Mouse (Mus musculus) MEL-GATA-1-ER (cell line): Measurements from ENCODE around the gene Adgre5.

Experiments
- DNase-seq: peaks from one replicate; pipeline ENCODE4 v3.0.0-alpha.2; 2012; ENCODE audit warnings: low read depth; ENCODE audit errors: extremely low read depth

The Adgre5 gene

DNA sequence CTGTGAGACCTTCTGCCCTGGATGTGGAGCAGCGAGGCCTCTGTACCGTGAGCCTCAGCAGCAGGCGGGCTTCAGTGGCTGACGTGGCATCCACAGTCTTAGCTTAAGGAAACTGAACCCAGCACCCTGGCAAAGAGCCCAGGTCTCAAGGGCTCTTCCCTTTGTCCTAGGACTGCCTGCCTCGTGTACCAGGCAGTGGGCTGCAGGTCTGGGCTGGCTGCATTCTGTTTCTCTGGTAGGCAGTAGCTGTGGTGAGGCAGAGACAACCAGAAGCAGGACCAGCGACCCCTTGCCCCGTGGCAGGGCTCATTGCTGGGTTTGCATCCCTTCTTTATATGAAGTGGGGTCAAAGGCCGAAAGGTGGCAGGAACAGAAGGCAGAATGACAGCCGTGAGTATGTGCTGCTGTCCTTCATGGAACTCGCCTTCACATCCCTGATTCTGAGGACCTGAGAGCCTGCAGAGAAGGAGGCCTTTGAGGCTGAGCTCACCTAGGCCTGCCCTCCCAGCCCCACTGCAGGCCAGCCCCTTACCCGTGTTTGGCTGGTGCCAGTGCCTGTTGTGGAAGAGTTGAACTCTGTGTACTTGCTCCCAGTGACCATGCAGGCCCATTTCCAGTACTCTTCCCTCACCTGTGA lies 17.6 kb downstream of the Adgre5 start:
- no peak for DNase-seq

DNA sequence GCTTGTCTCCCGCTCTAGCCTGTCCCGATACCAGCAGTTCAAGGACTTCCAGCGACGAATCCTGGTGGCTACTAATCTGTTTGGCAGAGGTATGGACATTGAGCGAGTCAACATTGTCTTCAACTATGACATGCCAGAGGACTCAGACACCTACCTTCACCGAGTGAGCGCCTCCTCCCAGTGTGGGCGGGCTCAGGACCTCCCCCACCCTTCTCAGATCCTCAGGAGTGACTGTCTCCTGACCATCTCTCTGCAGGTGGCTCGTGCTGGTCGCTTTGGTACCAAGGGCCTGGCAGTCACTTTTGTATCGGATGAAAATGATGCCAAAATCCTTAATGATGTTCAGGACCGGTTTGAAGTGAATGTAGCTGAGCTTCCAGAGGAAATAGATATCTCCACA lies 18.5 kb downstream of the Adgre5 start:
- no peak for DNase-seq

DNA sequence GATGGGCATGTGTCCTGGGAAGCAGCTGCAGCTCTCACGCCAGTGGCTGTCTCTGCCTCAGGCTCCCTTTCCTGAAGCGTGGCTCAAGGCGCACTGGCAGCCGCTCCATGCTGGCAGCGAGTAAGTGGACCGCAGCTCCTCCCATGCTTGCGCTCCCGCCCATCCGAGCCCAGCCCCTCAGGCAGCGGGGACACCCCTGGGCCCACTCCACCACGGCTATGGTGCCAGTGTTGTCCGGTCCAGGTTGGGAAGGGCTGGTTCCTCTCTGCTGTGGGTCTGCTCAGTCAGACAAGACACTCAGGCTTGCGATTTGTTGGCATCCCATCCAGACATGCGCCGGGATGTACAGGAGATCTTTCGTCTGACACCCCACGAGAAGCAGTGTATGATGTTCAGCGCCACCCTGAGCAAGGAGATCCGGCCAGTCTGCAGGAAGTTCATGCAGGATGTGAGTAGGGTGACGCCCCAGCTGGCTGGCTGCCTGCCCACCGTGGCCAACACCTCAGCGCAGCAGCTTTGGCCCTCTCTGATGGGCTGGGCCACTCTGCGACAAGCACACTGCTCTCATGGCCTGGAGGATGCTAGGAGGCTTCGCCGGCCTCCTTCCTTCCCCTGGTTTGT lies 19.6 kb downstream of the Adgre5 start:
- no peak for DNase-seq

DNA sequence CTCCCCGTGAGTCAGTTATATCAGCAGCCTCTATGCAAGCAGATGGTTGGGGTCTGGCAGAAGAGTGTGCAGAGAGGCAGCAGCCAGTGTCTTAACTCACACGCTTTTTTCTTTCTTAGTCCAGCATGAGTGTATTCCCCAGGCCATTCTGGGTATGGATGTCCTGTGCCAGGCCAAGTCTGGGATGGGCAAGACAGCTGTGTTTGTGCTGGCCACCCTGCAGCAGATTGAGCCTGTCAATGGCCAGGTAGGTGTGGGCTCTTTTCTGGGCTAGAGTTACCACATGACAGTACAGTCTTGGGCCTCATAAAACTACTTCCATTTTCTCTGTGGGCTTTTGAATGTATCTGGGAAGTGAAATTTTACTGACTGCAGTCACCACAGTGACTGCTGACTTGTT lies 21.4 kb downstream of the Adgre5 start:
- DNase-seq = no peak

DNA sequence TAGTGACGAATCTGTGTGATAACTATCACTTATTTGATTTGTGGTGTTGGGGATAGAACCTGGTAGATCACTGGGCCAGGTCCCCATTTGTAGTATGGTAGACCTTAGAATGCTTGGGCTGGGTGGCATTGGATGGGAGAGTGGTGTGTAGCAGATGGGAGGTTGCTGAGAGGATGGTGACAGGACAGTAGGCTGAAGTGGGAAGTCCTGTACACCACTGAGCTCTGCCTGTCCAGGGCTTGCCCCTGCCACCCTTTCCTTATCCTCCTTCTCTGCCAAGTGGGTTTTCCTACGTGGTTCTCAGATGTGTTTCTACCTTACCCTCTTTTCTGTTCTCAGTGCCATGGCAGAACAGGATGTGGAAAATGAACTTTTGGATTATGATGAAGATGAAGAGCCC lies 22.1 kb downstream of the Adgre5 start:
- DNase-seq = no peak

DNA sequence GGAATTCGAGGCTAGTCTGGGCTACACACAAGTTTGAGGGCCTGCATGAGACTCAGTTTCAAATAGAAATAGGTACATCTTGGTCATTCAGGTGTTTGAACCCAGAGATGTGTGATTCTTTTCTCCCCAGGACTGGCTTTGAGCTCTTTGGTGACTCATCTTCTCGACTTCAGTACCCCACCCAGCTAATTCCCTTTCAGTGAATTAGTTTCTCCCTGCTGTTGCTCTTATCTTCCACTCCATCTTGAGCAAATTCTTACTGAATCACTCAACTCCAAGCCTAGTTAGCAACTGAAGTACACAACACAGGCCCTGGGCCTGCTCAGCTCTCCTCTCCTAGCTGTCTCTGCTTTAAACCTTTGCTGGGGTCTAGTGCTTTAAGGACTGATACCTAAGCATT lies 24.6 kb downstream of the Adgre5 start:
- DNase-seq = no peak

DNA sequence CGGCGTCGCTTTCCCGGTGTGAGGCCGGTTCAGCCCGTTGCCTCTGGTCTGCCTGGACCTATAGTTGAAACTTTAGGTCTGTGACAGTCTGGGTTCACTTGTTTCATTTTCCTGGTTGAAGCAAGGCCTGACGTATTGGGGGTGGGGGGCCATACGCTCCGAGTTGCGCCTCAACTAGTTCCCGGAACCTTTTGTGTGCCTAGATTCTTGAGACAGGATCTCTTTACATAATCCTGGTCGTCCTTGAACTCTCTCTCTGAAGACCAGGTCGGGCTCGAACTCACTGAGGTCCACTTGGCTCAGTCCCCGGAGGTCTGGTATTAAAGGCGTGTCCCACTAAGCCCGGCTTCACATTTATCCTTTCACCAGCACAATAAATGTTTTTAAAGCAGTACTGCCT lies 25.4 kb downstream of the Adgre5 start:
- DNase-seq = no peak

DNA sequence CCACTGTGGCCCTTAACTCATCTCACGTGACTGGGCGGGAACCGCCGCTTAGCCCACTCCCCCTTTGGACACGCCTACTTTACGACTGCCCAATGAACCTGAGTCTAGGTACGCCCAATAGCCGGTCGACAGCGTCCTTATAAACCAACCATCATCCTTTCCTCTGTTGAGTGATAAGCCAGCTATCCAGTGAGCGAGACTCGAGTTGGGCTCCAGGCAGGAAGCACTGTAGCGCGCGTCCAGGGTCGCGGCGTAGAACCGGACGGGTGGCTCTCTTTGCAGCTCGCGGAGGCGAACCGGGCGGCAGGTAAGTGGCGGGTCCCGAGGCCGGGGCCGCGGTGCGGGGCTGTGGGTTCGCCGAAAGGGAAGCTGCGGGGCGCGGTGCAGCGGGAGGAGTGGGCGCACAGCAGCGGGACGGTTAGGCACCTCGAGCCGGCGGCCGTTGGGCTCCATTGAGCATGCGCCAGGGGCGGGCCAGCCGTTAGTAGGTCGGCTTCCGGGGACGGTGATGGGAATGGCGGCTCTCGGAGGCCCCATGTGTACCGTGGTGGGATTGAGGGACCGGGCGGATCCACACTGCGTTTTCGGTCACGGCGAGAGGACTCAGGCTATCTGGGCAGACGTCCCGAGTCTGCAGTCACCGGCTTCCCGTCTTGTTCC lies 26.0 kb downstream of the Adgre5 start, which contains the start of gene Ddx39:
TSS of gene Ddx39 (plus strand) at position 147 of the 660 bp plus-strand sequence.
- DNase-seq = peak; percentile 99

DNA sequence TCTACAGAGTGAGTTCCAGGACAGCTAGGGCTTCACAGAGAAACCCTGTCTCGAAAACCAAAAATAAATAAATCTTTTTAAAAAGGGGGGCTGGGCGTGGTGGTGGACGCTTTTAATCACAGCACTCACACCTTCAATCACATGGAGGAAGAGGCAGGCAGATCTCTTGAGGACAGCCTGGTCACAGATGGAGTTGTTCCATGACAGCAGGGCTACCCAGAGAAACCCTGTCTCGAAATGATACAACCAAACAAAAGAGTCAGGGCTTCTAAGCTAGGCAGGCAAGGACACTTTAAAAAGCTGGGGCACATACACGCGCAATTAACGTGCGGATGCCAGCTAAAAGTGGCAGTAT lies 26.5 kb downstream of the Adgre5 start:
- no peak for DNase-seq

DNA sequence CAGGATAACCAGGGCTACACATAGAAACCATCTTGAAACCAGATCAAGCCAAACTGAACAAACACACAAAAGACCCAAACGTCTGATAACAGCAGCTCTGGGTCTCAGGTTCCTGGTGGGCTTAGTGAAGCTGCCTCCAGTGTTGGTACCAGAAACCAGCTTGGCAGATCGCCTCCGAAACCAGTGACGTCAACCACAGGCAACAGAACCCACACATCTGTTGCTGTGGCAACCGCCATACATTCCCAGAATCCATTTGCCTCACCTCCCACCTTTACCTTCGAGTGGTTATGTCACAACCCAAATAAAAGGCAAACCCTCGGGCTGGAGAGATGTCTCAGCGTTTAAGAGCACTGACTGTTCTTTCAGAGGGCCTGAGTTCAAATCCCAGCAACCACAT lies 33.6 kb downstream of the Adgre5 start:
- DNase-seq = no peak

DNA sequence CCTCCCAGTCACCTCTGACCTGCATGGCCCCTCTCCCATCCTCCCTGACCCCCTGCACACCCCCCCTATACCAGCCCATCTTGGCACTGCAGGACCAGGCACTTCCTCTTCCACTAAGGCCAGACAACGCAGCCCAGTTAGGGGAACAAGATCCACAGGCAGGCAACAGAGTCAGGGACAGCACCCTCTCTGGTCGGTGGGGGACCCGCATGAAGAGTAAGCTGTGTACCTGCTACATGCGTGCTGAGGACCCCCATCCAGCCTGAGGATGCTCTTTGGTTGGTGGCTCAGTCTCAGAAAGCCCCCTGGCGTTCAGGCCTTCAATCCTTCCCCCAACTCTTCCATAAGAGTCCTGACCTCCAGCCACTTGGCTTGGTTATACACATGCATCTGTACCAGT lies 34.7 kb downstream of the Adgre5 start:
- DNase-seq = no peak

DNA sequence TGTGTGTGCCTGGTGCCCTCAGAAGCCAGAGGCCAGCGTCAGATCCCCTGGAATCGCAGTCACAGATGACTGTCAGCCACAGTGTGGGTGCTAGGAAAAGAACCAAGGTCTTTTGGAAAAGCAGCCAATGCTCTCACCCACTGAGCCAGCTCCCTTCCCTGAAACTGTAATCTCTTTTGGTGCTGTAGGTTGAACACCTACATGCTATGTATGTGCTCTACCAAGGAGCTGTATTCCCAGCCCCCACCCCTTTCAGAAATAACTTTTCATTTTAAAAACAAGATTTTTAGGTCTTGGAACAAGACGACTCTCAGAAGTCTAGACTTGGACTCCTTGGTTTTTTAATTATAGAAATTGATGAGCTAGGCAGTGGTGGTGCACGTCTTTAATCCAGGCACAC lies 37.7 kb downstream of the Adgre5 start:
- no peak for DNase-seq

DNA sequence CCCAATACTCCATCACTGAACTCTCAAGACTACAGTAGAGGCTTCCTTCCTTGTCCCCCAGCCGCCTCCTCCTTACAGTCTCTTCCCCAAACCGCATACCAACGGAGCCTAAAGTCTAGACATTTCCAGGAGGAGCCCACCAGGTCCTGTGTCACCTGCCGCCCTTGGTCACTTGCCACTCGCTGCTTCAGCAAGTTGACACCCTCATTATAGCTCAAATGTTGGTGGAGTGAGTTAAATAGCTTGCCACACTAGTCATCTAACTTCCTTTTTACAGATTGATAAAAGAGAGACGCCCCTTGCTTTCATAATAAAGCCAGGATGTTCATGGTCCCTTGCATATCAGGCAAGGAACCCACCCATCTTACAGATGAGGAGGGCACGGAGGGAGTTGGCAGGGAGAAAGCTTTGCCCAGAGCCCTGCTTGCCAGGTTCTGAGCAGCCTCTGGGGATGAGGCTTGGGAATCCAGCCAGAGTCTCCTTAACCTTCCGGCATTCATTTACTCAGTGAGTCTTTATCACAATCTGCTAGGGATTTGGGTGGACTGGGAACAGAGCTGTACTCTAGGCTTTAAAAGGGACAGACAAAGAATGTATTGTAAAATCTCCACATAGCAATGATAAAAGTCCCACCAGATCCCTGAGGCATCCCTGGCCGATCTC lies 40.6 kb downstream of the Adgre5 start:
- no peak for DNase-seq

DNA sequence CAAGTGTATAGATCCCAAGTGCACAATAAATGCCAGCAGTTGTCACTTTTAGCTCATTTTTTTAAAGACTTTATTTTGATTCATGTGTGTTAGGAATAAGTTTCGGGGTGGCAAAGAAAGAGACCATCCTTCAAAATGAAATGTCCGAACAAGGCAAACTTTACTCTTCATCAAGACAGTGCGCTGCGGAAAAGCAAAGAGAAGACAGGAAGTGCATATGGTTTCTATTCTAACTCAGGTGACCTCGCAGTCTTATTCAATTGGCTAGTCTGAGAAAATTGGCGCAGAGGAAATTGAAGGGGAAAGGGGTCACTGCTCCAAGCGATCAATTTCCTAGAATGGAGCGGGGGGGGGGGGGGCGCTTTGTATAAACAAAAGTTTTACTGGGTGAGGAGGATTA lies 41.6 kb downstream of the Adgre5 start:
- DNase-seq = no peak

DNA sequence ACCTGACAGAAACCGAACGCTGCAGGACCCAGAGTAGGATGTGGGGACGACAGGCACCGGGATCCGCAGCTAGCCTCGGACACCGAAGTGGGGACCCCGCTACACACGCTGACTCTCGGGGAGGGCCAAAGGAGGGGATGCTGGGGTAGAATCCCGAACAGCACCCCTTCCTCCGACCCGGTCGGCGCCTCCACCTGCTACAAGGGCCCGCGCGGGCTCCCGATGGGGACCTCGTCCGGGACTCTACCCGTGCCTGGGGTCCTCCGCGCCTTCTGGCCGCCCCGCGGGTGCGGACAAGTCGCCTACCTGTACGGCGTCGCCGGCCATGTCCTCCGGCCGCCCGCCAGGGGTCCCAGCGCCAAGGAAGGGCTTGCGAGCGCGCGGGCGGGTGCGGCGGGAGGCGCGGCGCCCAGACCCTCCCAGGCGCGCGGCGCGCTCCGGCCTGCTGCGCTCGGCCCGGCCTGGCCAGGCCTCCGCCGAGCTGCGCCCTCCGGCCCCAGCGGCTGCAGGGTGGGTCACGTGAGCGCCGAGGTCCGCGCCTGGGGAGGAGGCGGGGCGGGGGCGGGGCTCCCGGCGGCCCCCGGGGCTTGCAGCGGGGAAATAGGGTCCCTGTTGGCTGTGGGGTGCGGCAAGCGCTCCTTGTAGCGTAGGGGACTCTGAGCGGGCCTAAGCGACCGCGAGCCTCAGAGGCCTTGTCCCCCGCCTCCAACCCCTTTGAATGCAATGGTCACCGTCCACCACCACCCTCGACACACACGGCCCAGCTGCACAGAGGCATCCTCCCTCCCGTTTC lies 42.3 kb downstream of the Adgre5 start, which contains the start of gene Pkn1:
TSS of gene Pkn1 (minus strand) at position 519 of the 793 bp plus-strand sequence.
- no peak for DNase-seq

DNA sequence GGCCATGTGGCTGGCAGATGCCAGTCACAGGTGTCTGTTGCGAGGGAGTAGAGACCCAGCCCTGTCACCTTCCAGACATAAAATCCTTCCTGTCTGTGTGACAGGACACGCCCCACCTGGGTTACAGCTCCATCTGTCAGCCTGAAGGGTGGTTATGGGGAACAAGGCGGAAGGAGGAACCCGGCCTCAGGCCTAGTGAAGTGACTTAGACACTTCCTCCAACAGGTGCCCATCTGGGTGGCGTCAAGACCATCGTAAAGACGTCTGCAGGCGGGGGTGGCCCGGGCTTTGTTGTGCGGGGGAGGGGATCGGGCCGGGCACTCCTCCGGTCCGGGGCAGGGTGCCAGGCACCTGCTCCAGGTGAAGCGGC lies 42.9 kb downstream of the Adgre5 start:
- peak; percentile 72 for DNase-seq

DNA sequence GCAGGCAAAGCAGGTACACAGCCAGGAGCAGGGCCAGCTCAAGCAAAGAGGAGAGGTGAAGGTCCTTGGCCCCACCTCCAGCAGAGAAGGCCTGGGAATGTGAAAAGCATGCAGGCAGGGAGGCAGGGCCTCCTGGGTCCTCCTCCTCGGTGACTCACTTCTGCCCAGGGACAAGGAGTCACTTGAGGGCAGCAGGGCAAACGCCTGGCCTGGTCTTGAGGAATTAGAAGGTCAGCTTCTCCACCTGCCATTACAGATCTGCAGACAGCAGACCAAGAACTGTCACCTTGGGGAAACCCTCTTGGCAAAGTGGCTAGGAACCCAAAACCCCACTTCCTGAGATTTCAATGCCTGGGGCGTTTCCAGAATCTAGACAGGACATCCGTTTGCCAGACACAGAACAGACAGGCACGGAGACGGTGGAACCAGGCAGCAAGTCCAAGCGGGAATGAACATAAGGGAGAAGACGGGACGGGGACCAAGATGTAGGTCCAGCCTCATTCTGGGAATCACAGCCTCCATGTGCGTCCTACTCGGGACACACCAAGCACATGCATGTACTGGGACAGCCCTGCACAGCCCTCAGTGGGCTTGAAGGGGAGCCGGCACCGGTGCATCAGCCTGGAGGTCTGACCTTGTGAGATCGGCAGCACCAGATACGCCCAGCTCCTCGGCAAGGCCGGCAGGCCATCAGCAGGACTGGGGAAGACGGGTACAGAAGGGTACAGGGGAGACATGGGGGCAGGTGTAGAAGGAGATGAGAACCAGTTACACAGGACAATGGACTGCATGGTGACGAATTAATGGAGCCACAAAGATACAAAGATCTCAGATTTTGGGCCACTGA lies 43.5 kb downstream of the Adgre5 start:
- no peak for DNase-seq

DNA sequence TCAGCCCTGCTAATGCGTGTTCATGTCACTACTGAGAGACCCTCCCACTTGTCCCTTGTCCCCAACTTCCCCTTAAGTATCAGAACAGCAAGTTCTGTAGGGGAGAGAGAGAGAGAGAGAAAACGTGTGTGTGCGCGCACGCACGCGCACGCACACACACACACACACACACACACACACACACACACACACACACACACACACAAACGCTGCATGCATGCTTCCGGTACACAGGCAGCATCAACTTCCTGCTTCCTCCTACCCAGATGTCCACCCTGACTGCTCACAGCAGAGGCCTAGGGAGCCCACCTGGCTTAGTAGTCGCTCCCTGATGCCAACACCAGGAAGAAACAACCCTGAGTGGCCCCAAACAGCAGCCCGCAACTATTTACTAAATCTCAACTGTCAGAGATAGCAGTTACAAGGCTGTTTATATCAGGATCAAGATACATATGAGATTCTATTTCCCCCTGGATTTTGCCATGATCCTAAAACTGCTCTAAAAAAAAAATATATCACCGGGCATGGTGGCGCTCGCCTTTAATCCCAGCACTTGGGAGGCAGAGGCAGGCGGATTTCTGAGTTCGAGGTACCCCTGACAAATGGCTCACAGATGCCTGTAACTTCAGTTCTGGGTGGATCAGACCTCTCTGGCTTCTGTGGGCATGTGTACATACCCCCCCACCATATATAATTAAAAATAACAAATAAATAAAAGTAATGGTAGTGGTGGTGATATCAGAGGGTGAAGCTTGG lies 45.6 kb downstream of the Adgre5 start:
- DNase-seq = no peak

DNA sequence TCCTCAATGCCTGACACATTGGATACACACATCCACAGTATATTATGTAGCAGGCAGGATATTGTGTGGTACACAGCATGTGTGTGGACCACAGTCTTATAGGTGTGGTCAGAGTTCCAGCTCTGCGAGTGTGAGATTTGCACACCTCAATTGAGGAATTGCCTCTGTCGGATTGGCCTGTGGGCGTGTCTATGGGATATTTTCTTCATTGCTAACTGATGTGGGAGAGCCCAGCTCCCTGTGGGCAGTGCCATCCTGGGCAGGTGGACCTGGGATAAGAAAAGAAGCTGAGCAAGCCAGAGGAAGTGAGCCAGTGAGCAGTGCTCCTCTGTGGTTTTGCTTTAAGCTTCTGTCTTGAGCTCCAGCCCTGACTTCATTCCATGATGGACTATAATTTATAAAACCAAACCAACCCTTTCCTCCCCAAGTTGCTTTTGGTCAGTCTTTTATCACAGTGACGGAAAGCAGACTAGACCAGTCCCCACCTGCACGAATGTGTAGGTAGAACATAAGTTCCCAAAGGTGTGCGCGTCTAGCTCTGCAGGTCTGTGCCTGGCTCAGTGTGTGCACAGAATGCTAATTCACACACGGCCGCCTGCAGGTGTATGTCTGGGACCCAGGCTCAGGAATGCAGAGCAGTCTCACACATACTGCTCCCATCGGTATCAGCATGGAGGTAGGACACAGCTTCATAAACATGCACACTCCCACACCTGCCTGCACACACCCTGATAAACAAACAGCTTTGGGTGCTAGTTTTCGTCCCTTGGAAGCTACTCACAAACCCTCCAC lies 46.6 kb downstream of the Adgre5 start:
- DNase-seq = no peak
